ENCODE assay signal across 26 mouse cellular contexts in genomic region chr19:47212401-47212800, GRCm38 (mm10). TPM values are rescaled to one million over a fixed set of nuclear protein-coding genes. Genes with fewer than 3 reads are reported as not detected.
DNase-seq lines count a peak whose midpoint lies in the region; ATAC-seq and TF ChIP-seq lines count a peak whose summit lies in the region.
"Had no signal": no experiment of that assay in that cellular context is flagged by ENCODE, and none has a peak within 500 bp of the region (broad histone marks: within the 10 kb centered on the region; RNA-seq: fewer than 3 reads in every experiment).

No protein-coding gene starts in this region.

- no peaks in the 10 kb centered on the region for H3K27me3 ChIP-seq in embryonic facial prominence, embryonic 14.5 days (replicated peaks; ENCODE audit: control insufficient read depth, insufficient read depth, low read length)
- no peaks in the 10 kb centered on the region for H3K27me3 ChIP-seq in embryonic facial prominence, embryonic 10.5 days (replicated peaks; ENCODE audit: low read depth, poor library complexity, severe bottlenecking)
- H3K27me3 ChIP-seq in midbrain, embryonic 10.5 days (ENCODE audit: low read depth, poor library complexity, severe bottlenecking): no peaks in the 10 kb centered on the region
- H3K27me3 ChIP-seq in midbrain, embryonic 11.5 days (ENCODE audit: control insufficient read depth, insufficient read depth, low read length): no peaks in the 10 kb centered on the region
- no peaks in the 10 kb centered on the region for H3K27me3 ChIP-seq in hindbrain, embryonic 16.5 days (replicated peaks; ENCODE audit: control insufficient read depth, insufficient read depth, low read length)
- H3K27me3 ChIP-seq in neural tube, embryonic 13.5 days: no peaks in the 10 kb centered on the region
- no peaks in the 10 kb centered on the region for H3K27me3 ChIP-seq in liver, postnatal 0 days (ENCODE audit: insufficient read depth, low read length)
- H3K27me3 ChIP-seq: CH12.LX had no signal

- no peaks in the 10 kb centered on the region for H3K36me3 ChIP-seq in embryonic facial prominence, embryonic 14.5 days (ENCODE audit: control insufficient read depth, insufficient read depth, low read length)
- no peaks in the 10 kb centered on the region for H3K36me3 ChIP-seq in embryonic facial prominence, embryonic 10.5 days (replicated peaks)
- no peaks in the 10 kb centered on the region for H3K36me3 ChIP-seq in midbrain, embryonic 10.5 days
- no peaks in the 10 kb centered on the region for H3K36me3 ChIP-seq in midbrain, embryonic 11.5 days (ENCODE audit: control insufficient read depth, insufficient read depth, low read length)
- H3K36me3 ChIP-seq in hindbrain, embryonic 16.5 days (ENCODE audit: control insufficient read depth, insufficient read depth, low read length): no peaks in the 10 kb centered on the region
- H3K36me3 ChIP-seq in neural tube, embryonic 13.5 days: no peaks in the 10 kb centered on the region
- no peaks in the 10 kb centered on the region for H3K36me3 ChIP-seq in liver, postnatal 0 days (replicated peaks; ENCODE audit: insufficient read depth, low read length)

- no peak overlapping the region for H3K9ac ChIP-seq in embryonic facial prominence, embryonic 14.5 days (ENCODE audit: low read depth, low read length)
- no peak overlapping the region for H3K9ac ChIP-seq in midbrain, embryonic 11.5 days (ENCODE audit: low read length)
- no peak overlapping the region for H3K9ac ChIP-seq in hindbrain, embryonic 16.5 days (ENCODE audit: low read depth, low read length)
- no peak overlapping the region for H3K9ac ChIP-seq in neural tube, embryonic 13.5 days
- H3K9ac ChIP-seq in liver, postnatal 0 days (replicated peaks): no peak overlapping the region

- TF ChIP-seq EP300 in liver, postnatal 0 days (IDR thresholded peaks at IDR 0.05; ENCODE audit: low read depth): no peak

- no peaks in the 10 kb centered on the region for H3K9me3 ChIP-seq in embryonic facial prominence, embryonic 14.5 days (ENCODE audit: control insufficient read depth, low read length)
- no peaks in the 10 kb centered on the region for H3K9me3 ChIP-seq in embryonic facial prominence, embryonic 10.5 days
- no peaks in the 10 kb centered on the region for H3K9me3 ChIP-seq in midbrain, embryonic 10.5 days (replicated peaks)
- H3K9me3 ChIP-seq in midbrain, embryonic 11.5 days (ENCODE audit: control insufficient read depth, low read length): no peaks in the 10 kb centered on the region
- no peaks in the 10 kb centered on the region for H3K9me3 ChIP-seq in hindbrain, embryonic 16.5 days (ENCODE audit: control insufficient read depth, low read length)
- H3K9me3 ChIP-seq in neural tube, embryonic 13.5 days: no peaks in the 10 kb centered on the region
- H3K9me3 ChIP-seq in liver, postnatal 0 days (ENCODE audit: low read length): no peaks in the 10 kb centered on the region

- H3K4me3 ChIP-seq in embryonic facial prominence, embryonic 14.5 days (ENCODE audit: low read depth, low read length): no peak overlapping the region
- H3K4me3 ChIP-seq in embryonic facial prominence, embryonic 10.5 days: no peak overlapping the region
- no peak overlapping the region for H3K4me3 ChIP-seq in midbrain, embryonic 10.5 days
- H3K4me3 ChIP-seq in midbrain, embryonic 11.5 days (ENCODE audit: low read depth, low read length): no peak overlapping the region
- no peak overlapping the region for H3K4me3 ChIP-seq in hindbrain, embryonic 16.5 days (ENCODE audit: low read length)
- H3K4me3 ChIP-seq in neural tube, embryonic 13.5 days: no peak overlapping the region
- H3K4me3 ChIP-seq in liver, postnatal 0 days (ENCODE audit: low read depth, low read length): no peak overlapping the region
- H3K4me3 ChIP-seq: erythroblast, embryonic 14.5 days; megakaryocyte, embryonic 14.5 days; myocyte had no signal

- 87% methylated on average over 7 of the region's 7 CpGs for WGBS in embryonic facial prominence, embryonic 14.5 days
- WGBS in embryonic facial prominence, embryonic 10.5 days: 80% methylated on average over 7 of the region's 7 CpGs
- 85% methylated on average over 7 of the region's 7 CpGs for WGBS in midbrain, embryonic 10.5 days
- 79% methylated on average over 7 of the region's 7 CpGs for WGBS in midbrain, embryonic 11.5 days
- 67% methylated on average over 7 of the region's 7 CpGs for WGBS in hindbrain, embryonic 16.5 days
- 67% methylated on average over 7 of the region's 7 CpGs for WGBS in neural tube, embryonic 13.5 days
- WGBS in liver, postnatal 0 days (ENCODE audit: insufficient replicate concordance): 79% methylated on average over 7 of the region's 7 CpGs

- intact Hi-C loops in left cerebral cortex, postnatal 25 days (cut with DNase I): no loop called here

- 0 out of 2 replicates have a peak, but pooled peaks have one; percentile 4 for ATAC-seq in embryonic facial prominence, embryonic 14.5 days (ENCODE audit: low read depth)
- no peak for ATAC-seq in midbrain, embryonic 11.5 days (ENCODE audit: low FRiP score)
- ATAC-seq in hindbrain, embryonic 16.5 days: peak; percentile 31; the same call in 1 of the 2 replicates
- peak; percentile 55; the same call in 1 of the 2 replicates for ATAC-seq in neural tube, embryonic 13.5 days (ENCODE audit: low read depth)
- no peak for ATAC-seq in liver, postnatal 0 days
- ATAC-seq: intestine, postnatal 0 days had no signal

- TF ChIP-seq CTCF in liver, postnatal 0 days (IDR thresholded peaks at IDR 0.05; ENCODE audit: low read depth): no peak

- no peaks in the 10 kb centered on the region for H3K4me1 ChIP-seq in embryonic facial prominence, embryonic 14.5 days (ENCODE audit: control insufficient read depth, insufficient read depth, low read length)
- peaks cover 5% of the 10 kb centered on the region; the same call in 1 of the 2 replicates for H3K4me1 ChIP-seq in embryonic facial prominence, embryonic 10.5 days
- H3K4me1 ChIP-seq in midbrain, embryonic 10.5 days: peaks cover 12% of the 10 kb centered on the region
- H3K4me1 ChIP-seq in midbrain, embryonic 11.5 days (ENCODE audit: control insufficient read depth, insufficient read depth, low read length): no peaks in the 10 kb centered on the region
- H3K4me1 ChIP-seq in hindbrain, embryonic 16.5 days (ENCODE audit: control insufficient read depth, insufficient read depth, low read depth, low read length): peaks cover 9% of the 10 kb centered on the region
- peaks cover 17% of the 10 kb centered on the region for H3K4me1 ChIP-seq in neural tube, embryonic 13.5 days (replicated peaks)
- no peaks in the 10 kb centered on the region; the same call in 1 of the 2 replicates for H3K4me1 ChIP-seq in liver, postnatal 0 days (ENCODE audit: insufficient read depth)

- no peak overlapping the region for H3K27ac ChIP-seq in embryonic facial prominence, embryonic 14.5 days (replicated peaks; ENCODE audit: low read depth, low read length)
- no peak overlapping the region for H3K27ac ChIP-seq in embryonic facial prominence, embryonic 10.5 days (replicated peaks)
- peak overlapping the region; percentile 43; the same call in 1 of the 2 replicates for H3K27ac ChIP-seq in midbrain, embryonic 10.5 days (replicated peaks)
- no peak overlapping the region for H3K27ac ChIP-seq in midbrain, embryonic 11.5 days (ENCODE audit: low read depth, low read length)
- H3K27ac ChIP-seq in hindbrain, embryonic 16.5 days (ENCODE audit: low read depth, low read length): peak overlapping the region; percentile 66
- peak overlapping the region; percentile 79 for H3K27ac ChIP-seq in neural tube, embryonic 13.5 days (replicated peaks)
- H3K27ac ChIP-seq in liver, postnatal 0 days (ENCODE audit: low read depth): no peak overlapping the region

- no peak overlapping the region for H3K4me2 ChIP-seq in embryonic facial prominence, embryonic 14.5 days (ENCODE audit: low read depth, low read length)
- H3K4me2 ChIP-seq in midbrain, embryonic 11.5 days: no peak overlapping the region
- H3K4me2 ChIP-seq in hindbrain, embryonic 16.5 days (ENCODE audit: low read length): no peak overlapping the region; the same call in 1 of the 2 replicates
- H3K4me2 ChIP-seq in neural tube, embryonic 13.5 days: 0 out of 2 replicates have a peak overlapping the region, but pooled peaks have one; percentile 5
- H3K4me2 ChIP-seq in liver, postnatal 0 days (ENCODE audit: low read depth, low read length): no peak overlapping the region

- no peak for DNase-seq in embryonic facial prominence, embryonic 14.5 days (ENCODE audit: low spot score)
- no peak for DNase-seq in embryonic facial prominence, embryonic 10.5 days (ENCODE audit: low spot score)
- DNase-seq in midbrain, embryonic 10.5 days (ENCODE audit: low spot score): no peak
- DNase-seq in midbrain, embryonic 11.5 days (ENCODE audit: low spot score, missing footprints): no peak
- no peak for DNase-seq in left cerebral cortex, postnatal 25 days (ENCODE audit: low spot score in 2 of 2)
- no peak for DNase-seq in liver, postnatal 0 days
- DNase-seq: adrenal gland, postnatal 14 days; gastrocnemius, postnatal 36 days; liver; lung, postnatal 14 days; thymus, postnatal 14 days had no signal

RNA-seq across cellular contexts. Expression of gene Neurl1a, which starts 33.8 kb away (rescaled TPM):
- 7.1 and 8.2 TPM in 2 replicates for polyA plus RNA-seq in embryonic facial prominence, embryonic 14.5 days (2014; fragmentation: Nextera tagmentation; extraction: Ambion mirVana)
- 6.4 TPM in 2 replicates for polyA plus RNA-seq in embryonic facial prominence, embryonic 10.5 days (2016; fragmentation: Nextera tagmentation; extraction: Ambion mirVana)
- polyA plus RNA-seq in midbrain, embryonic 10.5 days (2016; fragmentation: Nextera tagmentation; extraction: Ambion mirVana): 4.4 and 5.0 TPM in 2 replicates
- 2.9 and 4.0 TPM in 2 replicates for polyA plus RNA-seq in midbrain, embryonic 11.5 days (2014; fragmentation: Nextera tagmentation; extraction: Ambion mirVana)
- 15.0 and 16.0 TPM in 2 replicates for polyA plus RNA-seq in hindbrain, embryonic 16.5 days (2015; fragmentation: Nextera tagmentation; extraction: Ambion mirVana)
- polyA plus RNA-seq in neural tube, embryonic 13.5 days (2015; fragmentation: Nextera tagmentation; extraction: Ambion mirVana): 6.1 and 7.6 TPM in 2 replicates
- 100 to 1,000 TPM; 188 to 191 TPM for total RNA-seq in left cerebral cortex, postnatal 25 days (2021)
- polyA plus RNA-seq in liver, postnatal 0 days (2015; fragmentation: Nextera tagmentation; extraction: Ambion mirVana): 0.76 and 0.89 TPM in 2 replicates
- total RNA-seq: hematopoietic stem cell, adult 5-6 weeks; MEL had no signal

RNA-seq across cellular contexts. Expression of gene Calhm3, which starts 54.8 kb away (rescaled TPM):
- polyA plus RNA-seq in embryonic facial prominence, embryonic 14.5 days (2014; fragmentation: Nextera tagmentation; extraction: Ambion mirVana): not detected in 2 replicates
- not detected in 2 replicates for polyA plus RNA-seq in embryonic facial prominence, embryonic 10.5 days (2016; fragmentation: Nextera tagmentation; extraction: Ambion mirVana)
- polyA plus RNA-seq in midbrain, embryonic 10.5 days (2016; fragmentation: Nextera tagmentation; extraction: Ambion mirVana): not detected in 2 replicates
- not detected in 2 replicates for polyA plus RNA-seq in midbrain, embryonic 11.5 days (2014; fragmentation: Nextera tagmentation; extraction: Ambion mirVana)
- 0.15 TPM in 1 of 2 replicates, not detected in the other for polyA plus RNA-seq in hindbrain, embryonic 16.5 days (2015; fragmentation: Nextera tagmentation; extraction: Ambion mirVana)
- polyA plus RNA-seq in neural tube, embryonic 13.5 days (2015; fragmentation: Nextera tagmentation; extraction: Ambion mirVana): not detected in 2 replicates
- not detected for total RNA-seq in left cerebral cortex, postnatal 25 days (2021)
- polyA plus RNA-seq in liver, postnatal 0 days (2015; fragmentation: Nextera tagmentation; extraction: Ambion mirVana): not detected in 2 replicates
- total RNA-seq: adrenal gland, postnatal 14 days; CH12.LX; gastrocnemius, postnatal 36 days; hematopoietic stem cell, adult 5-6 weeks; layer of hippocampus, postnatal 36 days; left cerebral cortex, postnatal 36 days; MEL had no signal
- polyA plus RNA-seq: embryonic facial prominence, embryonic 11.5 days; erythroblast, embryonic 14.5 days; heart, embryonic 16.5 days; kidney, embryonic 16.5 days; liver, embryonic 16.5 days; myocyte had no signal

Comparison
In these comparisons a context has a peak if more than half of its experiments do, and no peak if none do; other contexts are left out.
1. H3K27ac ChIP-seq: peak in midbrain, embryonic 10.5 days (single experiment), hindbrain, embryonic 16.5 days (single experiment) and neural tube, embryonic 13.5 days (single experiment); none in embryonic facial prominence, embryonic 14.5 days (single experiment), embryonic facial prominence, embryonic 10.5 days (single experiment), midbrain, embryonic 11.5 days (single experiment) and liver, postnatal 0 days (single experiment).
2. ATAC-seq: peak in embryonic facial prominence, embryonic 14.5 days (single experiment), hindbrain, embryonic 16.5 days (single experiment) and neural tube, embryonic 13.5 days (single experiment); none in midbrain, embryonic 11.5 days (single experiment) and liver, postnatal 0 days (single experiment).